Mouse (Mus musculus) adrenal gland, adult 2 months (tissue): ENCODE measurements around the gene Gm20661. TPM values are rescaled to one million over a fixed set of nuclear protein-coding genes. Genes with fewer than 3 reads are reported as not detected.

ENCODE experiments used
- DNase-seq: peaks from one replicate; pipeline ENCODE4 v3.0.0; 2021
- polyA plus RNA-seq: library from polyadenylated mRNA; depleted of rRNA; stranded (reverse); fragments of >200 nt; gene quantifications from 2 replicates; pipeline ENCODE4 v1.2.3, GENCODE M21; 2012
- total RNA-seq, 2 experiments: library from RNA; stranded (reverse); gene quantifications; 2 replicates each; pipeline ENCODE4 v1.2.3; 2021

The Gm20661 gene
- total and polyA plus RNA-seq, 3 experiments: 0.12 to 0.38 TPM; not detected in 1

DNA sequence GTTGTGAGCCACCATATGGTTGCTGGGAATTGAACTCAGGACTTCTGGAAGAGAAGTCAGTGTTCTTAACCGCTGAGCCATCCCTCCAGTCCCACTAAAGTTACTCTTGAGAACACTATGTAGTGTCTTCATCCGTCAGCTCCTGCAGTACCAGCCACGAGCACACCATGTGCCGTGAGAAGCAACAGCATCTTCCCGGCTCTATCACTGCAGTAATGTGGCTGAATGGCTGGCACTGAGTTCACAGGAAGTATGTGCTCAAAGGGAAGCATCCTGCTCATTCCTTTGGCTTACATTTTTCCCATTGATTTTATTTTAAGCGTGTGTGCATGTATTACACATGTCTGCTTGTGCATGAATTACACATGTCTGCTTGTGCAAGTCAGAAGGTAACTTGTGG lies 15.4 kb upstream of the Gm20661 start:
- no peak for DNase-seq

DNA sequence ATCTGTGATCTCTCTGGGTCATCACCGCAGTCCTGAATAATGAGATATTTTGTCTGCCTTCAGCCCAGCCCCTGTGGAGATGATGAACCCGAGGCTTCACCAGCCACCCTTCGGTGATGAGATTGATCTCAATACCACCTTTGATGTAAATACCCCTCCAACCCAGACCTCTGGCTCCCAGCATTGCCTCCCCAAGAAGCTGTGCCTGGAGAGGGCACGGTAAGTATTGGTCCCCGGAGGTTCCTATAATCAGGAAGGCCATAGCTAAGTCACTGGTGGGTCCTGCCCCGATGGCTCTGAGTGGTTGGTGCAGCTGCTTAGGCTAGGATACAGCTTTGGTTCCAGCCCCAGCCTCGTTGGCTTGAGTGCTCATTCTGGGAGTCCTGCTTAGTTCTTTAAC lies 14.3 kb upstream of the Gm20661 start:
- no peak for DNase-seq

DNA sequence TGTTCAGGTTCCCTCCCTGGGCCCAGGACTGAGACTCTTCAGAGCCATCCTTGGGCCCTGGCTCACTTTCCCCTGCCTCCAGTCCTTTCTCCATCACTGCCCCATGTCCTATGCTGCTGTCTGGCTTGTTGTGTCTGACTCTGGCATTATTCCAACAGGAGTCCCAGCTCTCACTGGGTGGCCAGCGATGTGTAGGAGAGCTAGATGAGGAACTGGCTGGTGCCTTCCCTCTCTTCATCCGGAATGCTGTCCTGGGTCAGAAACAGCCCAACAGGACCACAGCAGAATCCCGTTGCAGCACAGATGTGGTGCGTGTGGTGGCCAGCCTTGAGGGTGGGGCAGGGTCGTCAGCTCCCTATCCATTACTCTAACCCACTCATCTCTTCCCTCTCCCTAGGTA lies 12.5 kb upstream of the Gm20661 start:
- DNase-seq: no peak

DNA sequence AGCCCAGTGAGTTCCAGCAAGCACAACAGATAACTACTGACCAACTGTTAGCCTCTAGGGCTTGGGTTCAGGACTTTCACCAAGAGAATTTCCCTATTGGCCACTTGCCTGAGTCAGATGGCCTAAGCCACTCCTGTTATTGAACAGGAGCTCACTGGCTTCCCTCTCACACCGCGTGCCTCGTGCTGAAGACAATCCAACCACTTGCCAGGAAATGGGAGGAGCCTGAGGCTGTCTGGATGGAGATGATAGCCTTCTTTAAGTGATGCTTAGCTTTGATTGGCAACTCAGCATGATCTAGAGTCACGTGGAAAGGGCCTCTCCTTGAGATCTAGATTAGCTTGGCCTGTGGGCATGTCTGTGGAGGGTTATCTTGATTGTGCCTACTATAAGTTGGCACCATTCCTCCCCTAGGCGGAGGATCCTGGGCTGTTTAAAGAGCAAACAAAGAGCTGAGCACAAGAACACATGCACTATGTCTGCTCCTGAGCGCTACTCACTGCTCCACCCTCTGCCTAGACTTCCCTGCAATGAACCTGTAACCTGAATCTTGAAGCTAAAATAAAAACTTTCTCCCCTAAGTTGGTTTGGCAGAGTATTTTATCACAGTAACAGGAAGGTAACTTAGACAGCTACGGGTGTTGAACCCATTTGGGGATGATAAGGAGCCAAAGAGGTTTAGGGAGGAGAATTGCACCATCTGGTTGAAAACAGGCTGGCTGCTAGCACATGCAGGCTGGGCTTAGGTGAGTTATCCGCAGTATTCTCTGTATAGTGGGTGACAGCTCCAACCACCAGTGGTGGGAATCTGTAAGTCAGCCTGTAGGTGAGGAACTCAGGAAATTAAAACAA lies 10.9 kb upstream of the Gm20661 start:
- no peak for DNase-seq

DNA sequence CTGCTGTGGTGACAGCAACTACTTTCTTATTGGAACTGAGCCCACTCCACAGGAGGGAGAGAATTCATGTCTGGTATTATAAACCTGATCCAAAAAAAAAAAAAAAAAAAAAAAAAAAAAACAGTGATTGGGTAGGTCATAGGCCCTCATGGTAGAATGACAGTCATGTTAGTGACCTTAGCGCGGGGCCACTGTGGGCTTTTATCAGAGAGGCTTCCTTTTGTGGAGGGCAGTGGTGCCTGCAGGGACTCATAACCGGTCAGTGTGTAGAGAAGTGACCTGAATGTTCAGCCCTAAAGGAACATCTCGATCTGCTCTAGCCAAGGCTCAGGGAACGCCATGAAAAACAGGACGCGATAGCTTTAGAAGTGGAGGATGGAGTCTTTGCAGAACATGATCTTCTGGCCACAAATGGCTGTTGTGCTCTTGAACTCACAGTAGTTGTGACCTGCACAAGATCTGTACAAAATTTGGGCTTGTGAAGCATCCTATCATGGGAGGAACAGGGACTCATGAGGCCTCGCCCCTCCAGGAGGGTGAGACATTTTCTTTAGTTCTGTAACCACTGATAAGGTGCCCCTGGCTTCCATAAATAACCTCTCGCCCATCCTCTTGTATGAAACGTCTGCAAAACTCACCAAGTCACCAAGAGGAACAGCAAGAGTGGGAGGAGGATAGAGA lies 8.2 kb upstream of the Gm20661 start:
- DNase-seq: no peak

DNA sequence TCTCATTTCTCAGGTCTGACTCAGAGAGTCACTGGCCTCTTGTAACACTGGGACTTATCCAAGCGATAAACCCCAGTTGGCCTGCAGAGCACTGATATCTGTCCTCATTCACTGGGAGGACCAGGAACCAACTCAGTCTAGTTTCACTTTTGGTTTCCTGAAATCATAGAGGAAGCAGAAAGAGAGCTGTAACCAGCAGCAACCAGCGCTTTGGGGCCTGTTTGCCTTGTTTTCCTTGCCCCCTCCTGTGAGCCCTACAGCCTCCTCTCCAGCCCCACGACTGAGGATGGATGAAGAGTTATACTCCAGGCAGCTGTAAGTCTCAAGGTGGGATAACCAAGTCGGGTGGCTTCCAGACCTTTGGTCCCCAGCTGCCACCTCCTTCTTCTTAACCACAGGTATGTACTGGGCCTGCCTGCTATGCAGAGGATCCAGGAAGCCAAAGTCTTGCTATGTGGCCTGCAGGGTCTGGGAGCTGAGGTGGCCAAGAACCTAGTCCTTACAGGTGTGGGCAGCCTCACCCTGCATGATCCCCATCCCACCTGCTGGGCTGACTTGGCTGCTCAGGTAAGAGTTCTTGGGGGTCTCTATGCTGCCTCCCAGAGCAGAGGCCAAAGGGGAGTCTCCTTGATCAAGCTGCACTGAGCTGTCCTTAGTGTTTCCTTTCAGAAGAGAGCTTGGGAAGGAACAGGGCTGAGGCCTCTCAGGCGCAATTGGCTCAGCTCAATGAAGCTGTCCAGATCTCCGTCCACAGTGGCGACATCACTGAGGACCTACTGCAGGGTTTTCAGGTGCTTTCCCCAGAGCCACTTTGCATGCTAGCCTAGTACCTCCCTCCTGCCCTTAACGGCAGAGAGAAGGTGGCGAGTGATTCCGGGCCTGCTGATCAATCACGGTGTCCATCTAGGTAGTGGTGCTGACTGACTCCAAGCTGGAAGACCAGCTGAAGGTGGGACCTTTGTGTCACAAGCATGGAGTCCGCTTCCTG lies 7.2 kb upstream of the Gm20661 start, which contains the start of gene Uba7:
Gene Uba7 (plus strand): TSS at position 107 of the 988 bp plus-strand sequence.
- no peak for DNase-seq

DNA sequence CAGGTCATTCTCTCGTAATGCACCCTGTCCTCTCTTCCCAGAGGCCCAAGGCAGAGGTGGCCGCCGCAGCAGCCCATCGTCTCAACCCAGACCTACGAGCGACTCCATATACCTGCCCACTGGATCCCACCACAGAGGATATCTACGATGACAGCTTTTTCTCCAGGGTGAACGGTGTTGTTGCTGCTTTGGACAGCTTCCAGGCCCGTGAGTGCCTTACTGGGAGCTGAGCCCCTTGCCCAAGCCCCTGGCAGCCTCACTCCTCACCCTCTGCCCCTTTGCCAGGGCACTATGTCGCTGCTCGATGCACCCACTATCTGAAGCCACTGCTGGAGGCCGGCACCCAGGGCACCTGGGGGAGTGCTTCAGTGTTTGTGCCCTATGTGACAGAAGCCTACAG lies 4.0 kb upstream of the Gm20661 start:
- DNase-seq: no peak

DNA sequence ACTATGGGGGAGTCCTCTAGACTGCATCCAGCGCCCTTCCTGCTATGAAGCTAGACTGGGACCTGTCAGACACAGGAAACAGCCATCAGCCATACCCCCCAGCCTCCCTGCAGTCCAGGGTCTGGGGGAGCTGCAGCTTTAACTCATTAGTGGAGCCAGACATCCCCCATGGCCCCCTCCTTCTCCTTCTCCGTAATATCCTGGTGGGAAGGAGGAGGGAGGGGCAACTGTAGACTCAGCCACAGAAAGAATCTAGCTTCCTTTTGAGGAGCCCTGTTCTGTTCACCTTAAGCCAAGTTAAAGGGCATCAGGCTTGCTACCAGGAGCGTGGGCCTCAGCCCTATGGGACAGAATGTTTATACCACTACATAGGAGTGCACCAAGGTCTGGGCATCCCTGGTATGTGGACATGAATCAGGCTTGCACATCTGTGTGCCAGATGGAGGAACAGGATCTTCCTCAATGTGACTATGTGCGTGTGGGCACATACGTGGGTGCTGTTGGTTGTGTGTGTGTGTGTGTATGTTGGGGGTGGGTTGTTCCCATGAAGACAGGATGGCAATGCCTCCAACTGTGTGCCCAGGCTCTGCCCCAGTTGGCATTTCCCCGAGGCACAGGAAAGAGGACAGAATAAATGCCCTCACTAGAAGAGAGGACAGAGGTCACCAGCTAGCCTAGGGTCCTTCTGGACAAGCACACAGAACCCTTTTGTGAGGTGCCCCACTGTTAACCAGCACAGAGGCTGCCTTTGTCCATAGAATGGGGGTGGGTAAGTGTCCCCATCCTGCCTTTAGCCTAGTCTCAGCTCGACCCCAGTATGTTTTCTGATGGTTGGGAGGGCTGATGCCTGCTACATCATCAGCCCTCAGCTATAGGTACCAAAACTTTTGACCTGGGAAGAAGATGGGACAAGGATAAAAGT lies 913 bp upstream of the Gm20661 start:
- DNase-seq: no peak

DNA sequence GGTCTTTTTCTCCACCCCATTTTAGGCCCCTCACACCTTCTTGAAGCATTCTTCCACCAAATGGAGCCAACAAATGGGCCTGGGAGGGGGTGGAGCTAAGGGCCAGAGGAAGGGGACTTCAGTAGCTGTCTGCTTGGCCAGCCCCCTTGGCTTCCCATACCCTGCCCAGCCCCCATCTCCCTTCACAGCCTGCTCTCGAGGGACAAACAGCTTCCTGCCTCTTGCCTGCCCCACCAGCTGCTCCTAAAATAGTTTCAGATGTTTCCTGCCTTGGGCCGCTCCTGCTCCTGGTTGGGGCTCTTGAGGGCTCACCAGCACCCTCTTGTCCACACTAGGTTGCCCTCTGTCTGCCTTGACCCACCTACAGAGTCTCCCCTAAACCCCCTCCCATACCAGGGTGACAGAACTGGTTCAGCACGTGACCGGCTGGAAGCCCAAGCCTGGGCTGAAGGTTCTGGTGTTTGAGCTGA lies 598 bp downstream of the Gm20661 start:
- peak; percentile 83 for DNase-seq

DNA sequence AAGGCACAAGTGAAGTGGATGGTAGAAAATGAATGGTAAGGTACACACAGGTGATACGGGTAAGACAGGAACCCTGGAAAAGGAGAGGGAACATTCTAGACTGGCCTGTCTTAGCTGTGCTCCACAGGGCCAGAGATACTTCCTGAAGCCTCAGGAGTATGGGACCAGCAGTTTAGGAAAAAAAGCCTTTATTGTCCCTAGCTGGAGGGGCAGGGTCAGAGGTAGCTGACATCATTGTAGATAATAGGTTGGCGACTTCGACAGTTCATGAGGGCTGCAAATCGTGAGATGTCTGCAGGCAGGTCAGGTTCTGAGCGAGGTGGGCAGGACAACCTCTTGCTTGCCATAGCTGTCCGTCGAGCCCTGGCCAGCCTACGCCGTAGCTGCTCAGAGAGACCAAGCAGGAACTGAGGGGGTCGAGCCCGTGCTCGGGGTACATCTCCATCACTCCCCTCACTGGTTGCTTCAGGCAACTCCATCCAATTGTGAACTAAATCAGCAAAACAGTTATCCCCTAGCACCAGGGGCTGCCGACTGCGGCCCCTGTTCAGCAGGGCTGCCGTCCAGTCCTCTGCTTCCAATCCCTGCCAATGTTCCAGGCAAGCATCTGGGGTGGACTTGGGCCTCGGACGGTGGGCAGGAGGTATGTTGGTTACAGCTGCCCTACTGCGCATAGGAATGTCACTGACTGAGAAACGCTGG lies 1.3 kb downstream of the Gm20661 start:
- DNase-seq: no peak

DNA sequence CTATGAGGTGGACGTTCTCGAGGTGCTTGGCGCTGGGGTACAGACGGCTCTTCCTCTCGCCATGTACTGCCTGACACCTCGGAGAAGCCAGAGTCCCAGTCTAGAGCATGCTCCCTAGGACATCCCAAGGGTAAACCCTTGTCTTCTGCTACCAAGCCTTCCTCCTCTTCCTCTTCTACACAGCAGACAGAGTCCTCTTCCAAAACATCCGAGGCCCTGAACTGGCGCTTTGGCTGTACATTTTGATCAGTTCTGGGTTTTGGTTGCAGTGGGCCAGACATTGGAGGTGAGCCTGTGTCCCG lies 1.8 kb downstream of the Gm20661 start:
- DNase-seq: no peak

DNA sequence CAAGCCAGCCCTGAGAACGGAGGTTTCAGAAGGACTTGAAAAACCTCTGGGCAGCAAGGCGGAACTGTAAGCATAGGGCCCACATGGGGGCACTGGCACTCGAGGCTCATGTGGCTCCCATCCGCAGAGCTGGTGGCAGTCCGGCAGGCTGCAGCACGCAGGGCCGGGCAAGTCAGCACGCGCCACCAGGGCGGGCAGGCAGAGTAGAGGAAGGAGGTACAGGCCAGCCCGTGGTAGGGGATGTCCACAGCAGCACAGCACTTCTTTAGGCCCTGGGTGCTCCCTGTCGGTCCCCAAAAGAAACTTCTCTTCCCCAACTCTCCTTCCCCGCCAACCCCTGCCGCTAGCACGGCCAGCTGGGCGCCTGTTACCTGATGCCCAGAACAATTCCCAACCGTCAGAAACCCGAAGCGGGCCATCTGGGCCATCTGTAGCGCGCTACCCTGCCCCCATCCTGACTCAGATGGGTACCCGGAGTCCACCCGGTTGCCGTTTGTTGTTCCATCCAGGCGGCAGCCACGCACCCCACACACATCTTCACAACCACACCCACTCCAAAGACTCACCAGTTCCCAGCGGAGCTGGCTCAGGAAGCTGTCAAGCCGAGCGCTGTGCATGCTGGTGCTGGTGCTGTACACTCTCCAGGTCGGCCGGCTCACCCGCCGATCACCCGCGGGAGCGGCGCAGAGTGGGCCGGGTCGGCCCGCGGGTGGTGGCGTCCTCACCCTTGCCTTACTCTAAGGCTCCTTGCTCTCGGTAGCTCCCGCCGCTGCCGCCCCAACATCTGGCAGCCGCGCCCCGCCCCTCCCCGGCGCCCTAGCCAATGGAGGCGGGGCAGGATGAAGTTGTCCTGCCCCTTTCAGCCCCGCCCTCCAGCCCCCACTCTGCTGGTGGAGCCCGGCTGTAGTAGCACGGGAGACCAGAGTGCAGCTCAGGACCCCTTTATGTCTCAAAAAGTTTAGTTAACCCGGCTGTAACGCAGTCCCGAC lies 2.6 kb downstream of the Gm20661 start, which contains the start of gene Inka1:
Gene Inka1 (minus strand): TSS at position 749 of the 989 bp plus-strand sequence.
- peak; percentile 95 for DNase-seq

DNA sequence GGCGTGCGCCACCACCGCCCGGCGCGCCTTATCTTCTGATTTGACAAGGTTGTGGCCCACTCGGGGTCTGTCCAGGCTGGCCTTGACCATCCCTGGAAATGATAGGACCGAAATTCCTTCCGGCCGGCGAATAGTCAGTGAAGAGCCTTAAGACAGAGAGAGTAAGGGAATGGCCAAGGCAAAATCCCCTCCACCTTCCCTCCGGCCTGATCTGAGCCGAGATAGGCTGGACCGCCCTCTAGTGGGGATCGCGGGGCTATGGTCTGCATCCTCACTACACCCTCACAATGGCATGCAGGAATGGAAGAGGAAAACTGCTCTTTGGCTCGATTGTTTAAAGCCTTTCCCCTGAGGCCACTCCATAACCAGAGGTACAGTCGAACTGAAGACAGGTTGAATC lies 3.5 kb downstream of the Gm20661 start:
- DNase-seq: peak; percentile 88

DNA sequence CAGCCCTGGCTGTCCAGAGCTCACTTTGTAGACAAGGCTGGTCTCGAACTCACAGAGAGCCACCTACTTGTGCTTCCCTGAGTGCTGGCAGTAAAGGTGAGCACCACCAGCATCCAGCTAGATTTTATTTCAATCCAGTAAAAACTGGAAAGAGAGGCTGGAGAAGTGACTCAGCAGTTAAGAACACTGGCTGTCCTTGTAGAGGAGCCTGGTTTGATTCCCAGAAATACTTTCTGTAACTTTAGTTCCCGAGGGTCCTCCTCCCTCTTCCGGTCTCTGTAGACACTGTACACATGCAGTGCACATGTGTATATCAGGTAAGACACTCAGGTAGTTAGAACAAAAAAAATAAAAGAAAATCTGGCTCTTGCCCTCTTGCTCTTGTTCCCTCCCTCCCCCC lies 5.1 kb downstream of the Gm20661 start:
- DNase-seq: no peak

DNA sequence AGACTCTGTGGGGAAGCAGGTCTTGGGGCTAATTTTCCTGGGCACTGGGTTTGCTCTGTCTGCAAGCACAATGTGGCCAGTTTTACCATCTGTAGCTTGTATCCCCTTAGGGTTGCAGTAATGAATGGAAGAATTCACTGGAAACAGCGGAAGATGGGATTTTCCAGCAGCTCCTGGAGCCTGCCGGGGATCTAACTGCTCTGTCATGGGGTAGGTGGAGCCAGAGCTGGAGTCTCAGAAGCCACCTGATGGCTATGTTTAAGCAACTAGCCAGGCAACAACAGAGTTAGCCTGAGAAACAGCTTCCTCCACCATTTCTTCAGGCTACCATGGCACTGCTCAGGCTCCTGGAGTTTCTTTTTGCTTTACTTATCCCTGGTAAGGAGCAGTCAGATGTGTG lies 9.3 kb downstream of the Gm20661 start, which contains the start of gene Cdhr4:
Gene Cdhr4 (plus strand): TSS at position 301 of the 400 bp plus-strand sequence.
- no peak for DNase-seq

DNA sequence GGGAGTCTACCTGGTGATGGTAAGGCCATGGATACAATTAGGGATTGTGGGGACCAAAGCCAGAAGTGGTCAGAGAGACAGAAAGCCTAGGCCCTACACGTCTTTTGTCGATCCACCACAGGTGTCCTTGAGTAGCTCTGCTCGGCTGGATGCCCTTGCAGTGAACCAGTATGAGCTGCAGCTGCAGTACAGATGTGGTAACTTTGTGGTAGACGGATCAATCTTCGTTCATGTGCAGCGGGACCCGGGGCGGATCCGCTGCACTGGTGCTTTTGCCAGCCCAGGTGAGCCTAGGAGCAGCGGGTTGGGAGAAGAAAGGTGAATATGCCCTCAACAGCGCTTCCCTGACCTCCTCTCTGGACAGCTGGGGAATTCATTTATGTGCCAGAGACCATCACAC lies 10.2 kb downstream of the Gm20661 start:
- DNase-seq: no peak

DNA sequence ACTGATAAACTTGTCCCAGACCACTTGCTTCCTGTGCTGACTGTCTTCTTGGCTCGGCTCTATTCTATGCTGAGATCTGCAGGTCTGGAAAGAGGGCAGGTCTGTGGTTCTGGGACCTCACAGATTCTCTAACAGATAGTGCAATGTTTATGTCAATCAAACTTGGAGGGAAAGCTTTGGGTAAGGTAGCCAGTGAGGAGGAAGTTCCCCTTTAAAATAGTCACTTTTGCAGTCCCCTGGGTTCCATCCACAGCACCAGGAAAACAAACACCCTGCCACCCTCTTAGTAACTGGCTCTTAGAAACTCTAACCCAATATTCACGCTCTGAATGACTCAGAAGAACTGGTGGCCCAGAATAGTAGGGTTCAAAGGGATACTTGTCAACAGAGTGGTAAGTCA lies 11.6 kb downstream of the Gm20661 start:
- DNase-seq: no peak

DNA sequence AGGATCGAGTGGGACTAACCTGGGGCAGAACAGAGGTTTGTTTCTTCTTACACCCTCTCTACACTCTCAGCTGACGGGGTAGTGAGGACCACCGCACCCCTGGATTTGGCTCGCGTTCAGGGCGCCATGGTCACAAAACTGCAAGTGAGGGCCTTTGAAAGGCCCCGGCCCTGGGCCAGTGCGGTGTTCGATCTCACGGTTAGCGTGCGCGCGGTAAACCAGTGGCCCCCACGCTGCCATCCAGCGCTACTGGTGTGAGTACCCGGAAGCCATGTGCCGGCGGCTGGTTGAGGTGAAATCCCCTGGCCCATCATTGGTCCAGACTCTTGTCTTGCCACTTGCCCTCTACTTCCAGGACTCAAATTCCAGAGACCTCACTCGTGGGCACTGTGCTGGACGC lies 12.7 kb downstream of the Gm20661 start:
- no peak for DNase-seq

DNA sequence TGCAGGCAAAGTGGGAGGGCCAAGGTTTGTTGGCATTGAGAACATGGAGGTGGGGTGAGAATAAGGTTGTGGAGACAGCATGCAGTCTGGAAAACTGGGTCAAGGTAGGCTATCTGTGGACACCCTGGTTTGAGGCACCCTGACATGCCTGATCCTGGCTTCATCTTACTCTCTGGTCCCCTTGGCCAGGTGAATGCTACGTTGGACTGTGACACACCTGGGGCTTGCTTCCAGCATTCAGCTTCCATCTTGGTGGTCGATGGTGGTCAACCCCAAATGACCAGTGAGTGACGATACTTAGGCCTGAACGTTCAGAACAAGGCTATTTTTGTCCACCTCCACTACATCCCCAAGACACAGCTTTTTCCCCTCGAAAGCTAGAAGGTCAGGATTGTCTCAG lies 13.2 kb downstream of the Gm20661 start, which contains the start of gene Gm20662:
Gene Gm20662 (plus strand): TSS at position 301 of the 400 bp plus-strand sequence.
- no peak for DNase-seq
